Mouse (Mus musculus): ENCODE data around the gene Mylk3. TPM values are rescaled to one million over a fixed set of nuclear protein-coding genes. Genes with fewer than 3 reads are reported as not detected.

Mylk3 gene
- polyA plus RNA-seq, 1 experiment from 2014 or later: 211 TPM

GRCm38 (mm10) chr8:85408526-85408925 lies 22.4 kb upstream of the Mylk3 start:
- no peak overlapping the region; the same call in 1 of the 2 replicates for H3K27ac ChIP-seq (ENCODE audit: poor library complexity, severe bottlenecking)

GRCm38 (mm10) chr8:85408053-85408505 lies 21.9 kb upstream of the Mylk3 start:
- 0 out of 2 replicates have a peak, but pooled peaks have one; percentile 44 for ATAC-seq (ENCODE audit: insufficient number of reproducible peaks, low FRiP score)
- 53% methylated on average over 7 of the region's 7 CpGs for WGBS
- no peaks in the 10 kb centered on the region for H3K9me3 ChIP-seq (replicated peaks)

More at GRCm38 (mm10) chr8:85408526-85408925, 22.4 kb upstream of the Mylk3 start:
- H3K27me3 ChIP-seq (replicated peaks): no peaks in the 10 kb centered on the region
- H3K36me3 ChIP-seq: peaks cover 14% of the 10 kb centered on the region
- H3K4me1 ChIP-seq (replicated peaks): peaks cover 18% of the 10 kb centered on the region
- no peak overlapping the region for H3K4me2 ChIP-seq
- no peak overlapping the region for H3K9ac ChIP-seq
- no peaks in the 10 kb centered on the region for H3K9me3 ChIP-seq (replicated peaks)
- H3K4me3 ChIP-seq: no peak overlapping the region
- 64% methylated on average over 3 of the region's 3 CpGs for WGBS
- no peak for ATAC-seq (ENCODE audit: insufficient number of reproducible peaks, low FRiP score)

GRCm38 (mm10) chr8:85405961-85406360 lies 19.8 kb upstream of the Mylk3 start:
- Histone ChIP-seq H3K4me2 (peak overlapping the region; percentile 31), H3K4me1 (replicated peaks) (peaks cover 18% of the 10 kb centered on the region), H3K36me3 (peaks cover 11% of the 10 kb centered on the region), H3K4me3 (no peak overlapping the region), H3K9me3 (replicated peaks) (no peaks in the 10 kb centered on the region), H3K27me3 (replicated peaks) (no peaks in the 10 kb centered on the region), H3K9ac (peak overlapping the region; percentile 9; the same call in 1 of the 2 replicates), H3K27ac (ENCODE audit: poor library complexity, severe bottlenecking) (peak overlapping the region; percentile 72)
- 64% methylated on average over 10 of the region's 10 CpGs for WGBS
- ATAC-seq (ENCODE audit: insufficient number of reproducible peaks, low FRiP score): no peak

More at GRCm38 (mm10) chr8:85408053-85408505, 21.9 kb upstream of the Mylk3 start:
- Histone ChIP-seq H3K27me3 (replicated peaks) (no peaks in the 10 kb centered on the region), H3K4me3 (no peak overlapping the region), H3K36me3 (peaks cover 14% of the 10 kb centered on the region), H3K4me2 (no peak overlapping the region), H3K27ac (ENCODE audit: poor library complexity, severe bottlenecking) (no peak overlapping the region; the same call in 1 of the 2 replicates), H3K4me1 (replicated peaks) (peaks cover 18% of the 10 kb centered on the region), H3K9ac (no peak overlapping the region)

- Histone ChIP-seq H3K4me3 (no peak overlapping the region), H3K9ac (no peak overlapping the region), H3K27ac (ENCODE audit: poor library complexity, severe bottlenecking) (peak overlapping the region; percentile 72), H3K9me3 (replicated peaks) (no peaks in the 10 kb centered on the region), H3K4me1 (replicated peaks) (peaks cover 18% of the 10 kb centered on the region), H3K36me3 (peaks cover 11% of the 10 kb centered on the region), H3K27me3 (replicated peaks) (no peaks in the 10 kb centered on the region), H3K4me2 (peak overlapping the region; percentile 31)
- 23% methylated on average over 3 of the region's 3 CpGs for WGBS
- peak; percentile 78 for ATAC-seq (ENCODE audit: insufficient number of reproducible peaks, low FRiP score)
Observed at GRCm38 (mm10) chr8:85405418-85405817, 19.3 kb upstream of the Mylk3 start.

- H3K27me3 ChIP-seq (replicated peaks): no peaks in the 10 kb centered on the region
- no peak overlapping the region for H3K27ac ChIP-seq (ENCODE audit: poor library complexity, severe bottlenecking)
- WGBS: 86% methylated on average over 4 of the region's 4 CpGs
- no peak overlapping the region for H3K4me2 ChIP-seq
- peaks cover 34% of the 10 kb centered on the region for H3K4me1 ChIP-seq (replicated peaks)
- no peak overlapping the region for H3K9ac ChIP-seq
- H3K4me3 ChIP-seq: no peak overlapping the region
- H3K36me3 ChIP-seq: no peaks in the 10 kb centered on the region
- ATAC-seq (ENCODE audit: insufficient number of reproducible peaks, low FRiP score): no peak
- H3K9me3 ChIP-seq (replicated peaks): no peaks in the 10 kb centered on the region
Observed at GRCm38 (mm10) chr8:85398548-85398947, 12.4 kb upstream of the Mylk3 start.

- Histone ChIP-seq H3K36me3 (no peaks in the 10 kb centered on the region), H3K4me3 (no peak overlapping the region), H3K9me3 (replicated peaks) (0 out of 2 replicates have a peak, but pooled peaks cover under 1% of the 10 kb centered on the region), H3K9ac (peak overlapping the region; percentile 25; the same call in 1 of the 2 replicates), H3K4me2 (no peak overlapping the region), H3K27me3 (replicated peaks) (no peaks in the 10 kb centered on the region), H3K27ac (ENCODE audit: poor library complexity, severe bottlenecking) (no peak overlapping the region), H3K4me1 (replicated peaks) (peaks cover 34% of the 10 kb centered on the region)
- 35% methylated on average over 5 of the region's 5 CpGs for WGBS
- ATAC-seq (ENCODE audit: insufficient number of reproducible peaks, low FRiP score): peak; percentile 78
Observed at GRCm38 (mm10) chr8:85397508-85397907, 11.4 kb upstream of the Mylk3 start.

- H3K27ac ChIP-seq (ENCODE audit: poor library complexity, severe bottlenecking): no peak overlapping the region
- 0 out of 2 replicates have a peak, but pooled peaks cover 2% of the 10 kb centered on the region for H3K9me3 ChIP-seq (replicated peaks)
- WGBS: 58% methylated on average over 5 of the region's 5 CpGs
Observed at GRCm38 (mm10) chr8:85396432-85397079, 10.4 kb upstream of the Mylk3 start.

GRCm38 (mm10) chr8:85395681-85396431 lies 9.7 kb upstream of the Mylk3 start:
- WGBS: 30% methylated on average over 8 of the region's 8 CpGs
- no peak overlapping the region for H3K4me2 ChIP-seq
- H3K36me3 ChIP-seq: no peaks in the 10 kb centered on the region
- H3K9me3 ChIP-seq (replicated peaks): 0 out of 2 replicates have a peak, but pooled peaks cover 2% of the 10 kb centered on the region
- no peak overlapping the region for H3K9ac ChIP-seq
- H3K4me1 ChIP-seq (replicated peaks): peaks cover 37% of the 10 kb centered on the region
- no peak overlapping the region for H3K27ac ChIP-seq (ENCODE audit: poor library complexity, severe bottlenecking)
- no peak overlapping the region for H3K4me3 ChIP-seq
- ATAC-seq (ENCODE audit: insufficient number of reproducible peaks, low FRiP score): no peak
- H3K27me3 ChIP-seq (replicated peaks): no peaks in the 10 kb centered on the region

More at GRCm38 (mm10) chr8:85396432-85397079, 10.4 kb upstream of the Mylk3 start:
- peaks cover 34% of the 10 kb centered on the region for H3K4me1 ChIP-seq (replicated peaks)
- H3K36me3 ChIP-seq: no peaks in the 10 kb centered on the region
- H3K9ac ChIP-seq: no peak overlapping the region
- no peaks in the 10 kb centered on the region for H3K27me3 ChIP-seq (replicated peaks)
- no peak overlapping the region for H3K4me3 ChIP-seq
- H3K4me2 ChIP-seq: no peak overlapping the region
- no peak for ATAC-seq (ENCODE audit: insufficient number of reproducible peaks, low FRiP score)

- H3K27me3 ChIP-seq (replicated peaks): no peaks in the 10 kb centered on the region
- H3K9ac ChIP-seq: no peak overlapping the region
- H3K36me3 ChIP-seq: no peaks in the 10 kb centered on the region
- no peak overlapping the region for H3K27ac ChIP-seq (ENCODE audit: poor library complexity, severe bottlenecking)
- no peak overlapping the region for H3K4me2 ChIP-seq
- no peak for ATAC-seq (ENCODE audit: insufficient number of reproducible peaks, low FRiP score)
- WGBS: 37% methylated on average over 3 of the region's 3 CpGs
- peaks cover 34% of the 10 kb centered on the region for H3K4me1 ChIP-seq (replicated peaks)
- H3K4me3 ChIP-seq: no peak overlapping the region
- H3K9me3 ChIP-seq (replicated peaks): 0 out of 2 replicates have a peak, but pooled peaks cover 2% of the 10 kb centered on the region
Observed at GRCm38 (mm10) chr8:85395017-85395416, 8.9 kb upstream of the Mylk3 start.

- H3K9me3 ChIP-seq (replicated peaks): 0 out of 2 replicates have a peak, but pooled peaks cover 2% of the 10 kb centered on the region
- H3K27me3 ChIP-seq (replicated peaks): no peaks in the 10 kb centered on the region
- no peak overlapping the region for H3K9ac ChIP-seq
- no peaks in the 10 kb centered on the region for H3K36me3 ChIP-seq
- WGBS: 84% methylated on average over 6 of the region's 6 CpGs
- peaks cover 33% of the 10 kb centered on the region for H3K4me1 ChIP-seq (replicated peaks)
- no peak overlapping the region for H3K4me2 ChIP-seq
- ATAC-seq (ENCODE audit: insufficient number of reproducible peaks, low FRiP score): no peak
- no peak overlapping the region for H3K4me3 ChIP-seq
- no peak overlapping the region for H3K27ac ChIP-seq (ENCODE audit: poor library complexity, severe bottlenecking)
Observed at GRCm38 (mm10) chr8:85393199-85393598, 7.1 kb upstream of the Mylk3 start.

- H3K4me2 ChIP-seq: no peak overlapping the region
- no peak overlapping the region for H3K9ac ChIP-seq
- no peaks in the 10 kb centered on the region for H3K27me3 ChIP-seq (replicated peaks)
- no peak overlapping the region for H3K4me3 ChIP-seq
- peaks cover 18% of the 10 kb centered on the region for H3K4me1 ChIP-seq (replicated peaks)
- no peak for ATAC-seq (ENCODE audit: insufficient number of reproducible peaks, low FRiP score)
- 39% methylated on average over 1 of the region's 1 CpGs for WGBS
- H3K9me3 ChIP-seq (replicated peaks): 0 out of 2 replicates have a peak, but pooled peaks cover 2% of the 10 kb centered on the region
- no peaks in the 10 kb centered on the region for H3K36me3 ChIP-seq
- H3K27ac ChIP-seq (ENCODE audit: poor library complexity, severe bottlenecking): no peak overlapping the region
Observed at GRCm38 (mm10) chr8:85391438-85391837, 5.3 kb upstream of the Mylk3 start.
